Mouse (Mus musculus): ENCODE results near the gene Lima1. TPM values are rescaled to one million over a fixed set of nuclear protein-coding genes. Genes with fewer than 3 reads are reported as not detected.
A peak's percentile ranks its signal among the peaks of the same experiment; 100 is the strongest.

Lima1 gene
- polyA plus RNA-seq, 1 experiment from 2014 or later = 30.9 TPM

DNA sequence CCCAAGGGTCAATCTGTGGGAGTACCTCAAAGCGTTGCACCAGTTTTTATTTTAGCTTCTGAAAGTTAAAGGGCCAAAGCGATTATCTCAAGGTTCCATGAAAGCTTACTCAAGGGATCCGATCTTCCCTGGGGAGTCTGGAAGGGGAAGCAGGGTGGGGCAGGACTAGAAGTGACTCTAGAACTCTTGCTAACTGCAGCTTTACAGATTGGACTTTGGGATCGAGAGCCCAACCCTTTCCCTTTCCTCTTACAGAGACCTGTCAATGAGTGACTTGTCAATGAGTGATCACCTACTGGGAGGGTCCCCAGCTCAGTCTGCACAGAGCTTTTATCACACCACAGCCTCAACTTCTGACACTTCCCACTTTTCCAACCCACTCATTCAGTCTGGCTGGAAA is 7.6 kb downstream of the Lima1 start:
- no peak for DNase-seq (ENCODE audit: low spot score)

DNA sequence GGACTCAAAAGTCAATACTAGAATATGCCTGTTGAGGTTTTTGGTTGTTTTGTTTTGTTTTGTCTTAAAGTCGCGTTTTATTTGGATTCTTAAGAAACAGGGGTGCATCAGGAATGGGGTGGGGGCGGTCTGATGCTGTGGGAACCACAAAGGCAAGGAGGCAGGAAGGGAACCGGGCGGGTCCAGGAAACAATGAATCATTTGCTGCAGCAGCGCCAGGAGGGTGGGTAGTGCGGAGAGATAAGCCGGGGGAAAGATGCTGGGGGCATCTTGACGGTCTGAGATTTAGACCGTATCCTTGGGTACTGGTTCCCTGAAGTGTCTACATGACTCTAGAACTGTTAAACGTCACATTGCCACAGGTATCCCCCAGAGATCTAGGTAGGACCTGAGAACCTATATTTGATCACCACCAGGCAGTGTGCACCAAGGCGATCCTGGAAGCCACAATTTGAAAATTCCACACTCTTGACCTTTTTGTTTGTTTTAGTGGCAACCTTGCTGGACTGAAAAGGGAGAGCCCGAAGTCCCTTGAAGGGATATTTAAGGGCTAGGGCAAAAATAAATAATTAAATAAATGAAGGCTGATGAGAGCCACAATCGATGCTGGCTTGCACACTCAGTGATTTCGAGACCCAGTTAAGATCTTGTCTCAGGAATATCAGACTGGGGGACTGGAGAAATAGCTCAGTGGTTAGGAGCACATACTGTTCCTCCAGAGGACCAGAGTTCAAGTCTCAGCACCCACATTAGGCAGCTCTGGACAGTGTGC is 8.6 kb downstream of the Lima1 start:
- no peak for DNase-seq (ENCODE audit: low spot score)

DNA sequence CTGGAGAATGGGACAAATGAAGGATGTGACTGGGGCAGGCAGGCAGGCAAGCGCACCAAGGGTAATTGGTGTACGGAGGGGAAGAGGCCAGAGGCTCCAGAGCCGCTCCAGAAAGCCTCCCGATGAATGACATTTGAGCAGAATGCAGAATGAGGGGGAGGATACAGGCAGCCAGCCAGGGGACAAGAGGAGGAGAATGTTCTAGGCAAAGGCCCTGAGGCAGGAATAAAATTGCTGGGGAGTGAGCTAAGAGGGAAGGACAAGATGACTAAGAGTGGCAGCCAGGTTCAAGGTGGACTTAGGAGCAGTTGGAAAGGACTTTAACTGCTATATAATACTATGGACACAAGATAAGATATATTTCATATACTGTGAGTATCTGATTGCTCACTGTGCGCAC is 9.3 kb downstream of the Lima1 start:
- no peak for DNase-seq (ENCODE audit: low spot score)

DNA sequence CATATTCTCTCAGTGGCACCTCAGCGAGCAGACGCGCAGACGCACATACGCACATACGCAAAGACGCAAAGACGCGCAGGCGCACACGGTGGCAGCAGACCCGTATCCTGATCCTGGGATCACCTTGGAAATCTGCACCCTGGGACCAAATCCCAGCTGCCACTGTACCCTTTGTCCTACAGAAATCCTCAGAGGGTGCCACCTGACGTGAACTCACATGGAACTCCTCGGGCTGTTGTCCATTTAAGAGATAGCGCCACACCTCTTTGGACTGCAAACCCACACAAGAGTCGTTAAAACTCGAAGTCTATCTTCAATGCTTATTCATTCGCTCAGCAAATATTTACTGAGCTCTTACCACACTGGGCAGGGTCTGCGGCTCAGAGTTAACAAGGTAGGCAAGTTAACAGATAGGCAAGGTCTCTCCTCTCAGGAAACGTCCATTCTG is 9.7 kb downstream of the Lima1 start:
- no peak for DNase-seq (ENCODE audit: low spot score)

DNA sequence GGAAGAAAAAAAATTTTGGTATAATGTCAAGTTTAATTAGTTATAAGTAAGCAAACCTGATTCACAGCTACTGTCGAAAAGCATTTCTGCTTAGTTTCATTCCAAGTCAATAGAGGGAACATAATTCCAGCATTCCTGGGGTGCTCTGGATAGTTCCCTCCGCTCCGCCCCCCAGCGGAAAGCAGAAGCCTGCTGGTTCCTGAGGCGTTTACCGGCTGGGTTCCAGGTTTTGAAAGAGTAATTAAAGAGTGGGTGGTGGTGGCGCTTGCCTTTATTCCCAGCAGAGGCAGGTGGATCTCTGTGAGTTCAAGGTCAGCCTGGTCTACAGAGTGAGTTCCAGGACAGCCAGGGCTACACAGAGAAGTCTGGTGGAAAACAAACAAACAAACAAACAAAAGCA is 10.2 kb downstream of the Lima1 start:
- DNase-seq (ENCODE audit: low spot score) = no peak

DNA sequence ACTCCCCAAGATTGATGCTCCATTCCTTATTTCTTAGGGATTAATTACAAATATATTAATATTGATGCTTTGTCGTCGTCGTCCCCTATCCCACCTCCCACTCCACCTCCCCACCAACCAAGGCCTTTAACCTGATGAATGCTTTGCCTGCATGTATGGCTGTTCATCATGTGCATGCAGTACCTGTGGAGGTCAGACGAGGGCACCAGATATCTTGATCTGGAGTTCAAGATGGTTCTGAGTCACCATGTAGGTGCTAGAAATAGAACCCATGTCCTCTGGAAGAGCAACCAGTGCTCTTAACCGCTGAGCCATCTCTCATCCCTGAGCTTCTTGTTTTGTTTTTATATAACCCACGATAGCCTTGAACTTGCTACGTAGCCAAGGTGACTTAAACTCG is 11.5 kb downstream of the Lima1 start:
- DNase-seq (ENCODE audit: low spot score) = no peak

DNA sequence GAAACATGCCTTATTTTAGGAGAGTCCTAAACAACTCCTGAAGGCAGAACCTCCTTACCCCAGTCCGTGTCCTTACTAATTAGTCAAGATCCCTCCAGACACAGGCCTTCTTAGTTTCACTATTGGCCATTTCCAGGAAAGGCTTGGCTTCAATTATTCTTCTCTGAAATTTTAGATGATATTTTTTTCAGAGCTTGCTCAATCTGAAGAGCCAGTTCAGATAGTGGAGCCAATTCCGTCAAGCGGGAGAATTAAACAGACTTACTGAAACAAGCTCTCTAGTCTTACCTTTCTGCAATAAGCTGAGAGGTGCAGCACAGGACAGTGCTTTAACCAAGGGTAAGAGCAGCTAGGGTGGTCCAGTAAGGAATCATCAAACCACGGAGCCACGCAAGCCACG is 11.9 kb downstream of the Lima1 start:
- no peak for DNase-seq (ENCODE audit: low spot score)

DNA sequence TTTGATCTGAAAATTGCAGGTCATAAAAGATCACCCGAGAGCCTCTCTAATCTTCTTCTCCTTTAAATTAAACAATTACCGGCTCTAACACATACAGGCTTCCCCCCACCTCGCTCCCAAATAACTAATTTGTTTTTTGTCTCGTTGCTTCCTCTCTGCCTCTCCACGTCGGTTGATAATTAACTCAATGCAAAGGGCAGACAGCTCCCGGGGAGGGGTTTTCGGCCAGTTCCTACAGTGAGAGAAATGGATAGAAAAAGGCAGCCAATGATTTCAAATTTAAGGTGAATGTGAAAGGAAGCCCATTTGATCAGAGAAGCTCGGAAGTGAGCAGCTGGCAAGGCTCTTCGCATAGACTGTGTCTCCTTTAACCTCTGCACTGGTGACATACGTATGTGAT is 12.8 kb downstream of the Lima1 start:
- no peak for DNase-seq (ENCODE audit: low spot score)

DNA sequence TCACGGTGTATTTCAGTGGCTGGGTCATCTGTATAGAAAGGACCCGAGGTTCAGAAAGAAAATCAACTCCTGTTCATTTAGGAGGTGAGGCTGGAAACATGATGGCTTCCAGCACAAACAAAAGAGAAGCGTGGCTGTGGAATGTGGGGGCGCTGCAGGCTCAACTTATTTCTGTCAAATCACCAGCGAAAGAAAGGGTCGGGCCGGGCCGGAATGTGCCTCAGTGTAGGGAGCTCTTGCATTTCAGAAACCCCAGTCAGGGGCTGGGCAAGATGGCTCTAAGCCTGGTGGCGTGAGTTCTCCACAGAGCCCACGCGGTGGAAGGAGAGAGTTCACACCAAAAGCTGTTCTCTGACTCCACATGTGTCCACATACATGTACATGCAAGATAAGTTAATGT is 13.3 kb downstream of the Lima1 start:
- no peak for DNase-seq (ENCODE audit: low spot score)

DNA sequence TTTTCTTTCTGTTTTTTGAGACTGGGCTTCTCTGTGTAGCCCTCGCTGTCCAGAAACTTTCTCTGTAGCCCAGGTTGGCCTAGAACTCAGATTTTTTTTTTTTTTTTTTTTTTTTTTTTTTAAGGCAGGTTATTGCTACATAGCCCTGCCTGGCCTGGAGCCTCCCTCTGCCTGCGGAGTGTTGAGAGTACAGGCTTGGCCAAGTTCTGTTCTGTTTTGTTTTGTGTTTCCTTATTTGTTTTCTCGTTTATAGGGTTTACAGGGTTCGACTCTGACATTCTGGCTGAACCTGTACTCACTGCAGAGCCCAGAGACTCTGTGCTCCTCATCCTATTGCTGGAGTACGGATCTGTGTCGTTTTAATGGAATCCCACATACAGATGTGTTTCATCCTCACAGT is 13.7 kb downstream of the Lima1 start:
- DNase-seq (ENCODE audit: low spot score) = no peak

DNA sequence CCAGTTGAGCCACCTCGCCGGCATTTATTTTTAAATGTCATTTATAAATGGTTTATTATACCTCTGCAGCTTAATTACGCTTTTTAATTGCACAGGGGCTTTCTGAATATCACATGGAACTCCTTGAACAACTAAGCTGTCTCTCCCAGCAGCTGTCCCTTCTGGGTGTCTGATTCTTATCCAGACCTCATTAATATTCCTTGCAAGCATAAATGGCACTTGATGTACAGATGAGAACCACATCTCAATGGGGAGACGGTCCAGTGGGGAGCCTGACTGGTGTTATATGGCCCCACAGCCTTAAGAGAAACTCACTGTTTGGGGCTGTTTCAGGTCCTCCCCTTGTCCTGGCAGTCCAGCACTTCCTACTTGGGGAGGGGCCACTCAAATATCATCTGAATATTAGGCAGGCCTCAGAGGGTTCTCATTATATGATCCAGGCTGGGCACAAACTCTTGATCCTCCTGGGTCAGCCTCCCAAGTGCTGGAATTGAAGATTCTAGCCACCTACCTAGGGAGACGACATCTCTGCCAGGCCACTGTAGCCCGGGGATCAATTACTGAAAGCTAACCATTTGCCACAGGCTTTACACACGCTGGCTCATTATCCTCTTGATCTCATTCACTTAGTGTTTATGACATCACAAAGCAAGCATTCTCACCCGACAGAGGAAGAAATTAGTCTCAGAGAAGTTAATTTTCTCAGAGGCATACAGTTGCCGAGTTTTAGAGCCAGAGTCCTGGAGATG is 15.4 kb downstream of the Lima1 start:
- DNase-seq (ENCODE audit: low spot score) = no peak

DNA sequence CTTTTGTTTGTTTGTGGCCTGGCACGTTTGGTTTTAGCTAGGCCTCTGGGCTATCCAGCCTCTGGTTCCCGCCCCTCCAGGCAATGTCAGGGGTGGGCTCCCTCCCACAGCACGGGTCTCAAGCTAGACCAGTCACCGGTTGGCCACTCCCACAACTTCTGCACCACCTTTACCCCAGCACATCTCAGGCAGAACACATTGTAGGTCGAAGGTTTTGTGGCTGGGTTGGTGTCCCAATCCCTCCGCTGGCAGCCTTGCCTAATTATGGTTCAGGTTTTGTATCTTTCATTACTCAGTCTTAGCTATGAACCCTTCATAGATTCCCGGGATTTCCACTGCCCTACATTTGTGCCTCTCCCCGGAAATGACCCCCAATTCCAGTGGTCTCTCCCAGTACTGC is 17.8 kb downstream of the Lima1 start:
- DNase-seq (ENCODE audit: low spot score) = no peak

DNA sequence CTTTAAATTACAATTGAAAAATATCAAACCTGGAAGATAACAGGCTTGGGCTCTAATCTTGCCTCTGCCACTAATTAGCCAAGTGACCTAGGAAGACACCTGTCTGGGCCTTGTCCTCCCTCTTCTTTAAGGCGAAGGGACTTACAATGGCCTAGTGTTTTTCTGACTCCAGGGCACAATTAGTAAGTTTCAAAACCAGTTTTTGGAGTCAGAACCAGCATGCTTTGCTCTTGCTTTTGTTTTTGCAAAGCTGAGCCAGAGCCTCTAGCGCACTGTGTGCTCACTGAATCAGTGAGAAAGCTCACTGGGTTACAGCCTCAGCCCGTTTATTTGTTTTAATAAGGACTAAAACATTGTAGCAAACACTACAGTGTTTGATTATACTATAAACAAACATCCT is 20.1 kb downstream of the Lima1 start:
- no peak for DNase-seq (ENCODE audit: low spot score)

DNA sequence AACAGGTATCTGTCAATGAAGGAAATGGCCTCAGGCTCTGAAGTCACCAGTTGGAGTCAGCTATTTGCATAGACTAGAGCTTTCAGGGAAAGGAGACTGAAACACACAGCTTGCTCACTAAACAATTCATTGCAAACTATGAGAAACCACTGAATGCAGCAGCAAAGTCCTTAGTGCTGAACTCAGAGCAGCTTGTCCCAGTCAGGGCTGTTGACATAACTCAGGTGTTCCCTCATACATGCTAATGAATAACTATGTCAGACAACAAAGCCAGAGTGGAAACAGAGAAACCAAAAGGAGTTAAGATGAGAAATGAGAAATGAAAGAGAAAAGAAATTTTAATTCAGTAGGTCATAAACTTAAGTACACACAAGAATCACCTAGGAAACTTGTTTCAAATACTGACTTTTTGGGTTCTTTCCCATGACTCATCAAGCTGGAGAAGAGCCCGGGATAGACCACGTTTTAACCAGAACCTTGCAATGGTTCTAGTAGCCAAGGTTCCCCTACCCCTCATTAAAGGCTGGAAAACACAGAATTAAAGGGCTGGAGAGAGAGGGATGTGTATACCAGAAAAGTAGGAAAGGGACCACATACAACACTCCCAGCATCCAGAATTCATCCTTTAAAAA is 22.5 kb downstream of the Lima1 start:
- DNase-seq (ENCODE audit: low spot score) = no peak

DNA sequence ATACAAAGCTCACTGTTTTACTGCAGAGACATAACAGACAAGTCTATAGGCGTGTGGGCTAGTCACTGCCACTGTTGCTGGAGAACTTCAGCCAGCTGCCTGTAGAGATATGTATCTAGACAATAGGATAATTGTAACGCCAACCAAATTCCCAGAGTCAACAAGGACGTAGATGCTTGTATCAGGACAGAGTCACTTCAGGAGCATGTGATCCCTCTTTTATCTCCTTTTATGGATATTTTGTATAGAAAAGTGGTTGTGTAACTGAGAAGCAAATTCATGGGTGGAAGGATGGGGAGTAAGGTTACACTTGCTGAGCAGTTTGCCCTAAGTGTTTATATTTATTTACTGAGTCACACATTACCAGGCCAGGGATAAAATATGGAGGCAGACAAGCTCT is 25.0 kb downstream of the Lima1 start:
- no peak for DNase-seq (ENCODE audit: low spot score)

DNA sequence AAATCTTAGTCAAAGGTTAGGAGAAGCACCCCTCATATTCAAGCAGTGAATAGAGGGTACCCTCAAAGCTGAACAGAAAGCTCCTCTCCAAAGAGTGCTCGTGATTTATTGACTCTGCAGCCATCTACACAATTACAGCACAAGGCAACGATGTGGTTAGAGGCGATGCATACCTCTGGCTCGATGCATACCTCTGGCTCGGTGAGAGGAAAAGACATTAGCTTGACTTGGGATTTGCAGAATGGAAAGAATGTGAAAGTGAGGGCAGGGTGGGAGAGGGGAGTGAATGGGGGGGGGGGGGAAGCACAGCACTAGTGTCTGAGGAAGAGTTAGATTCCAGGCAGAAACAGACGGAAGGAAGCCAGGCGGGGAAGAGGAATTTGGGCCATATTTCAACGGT is 27.3 kb downstream of the Lima1 start:
- DNase-seq (ENCODE audit: low spot score) = no peak

DNA sequence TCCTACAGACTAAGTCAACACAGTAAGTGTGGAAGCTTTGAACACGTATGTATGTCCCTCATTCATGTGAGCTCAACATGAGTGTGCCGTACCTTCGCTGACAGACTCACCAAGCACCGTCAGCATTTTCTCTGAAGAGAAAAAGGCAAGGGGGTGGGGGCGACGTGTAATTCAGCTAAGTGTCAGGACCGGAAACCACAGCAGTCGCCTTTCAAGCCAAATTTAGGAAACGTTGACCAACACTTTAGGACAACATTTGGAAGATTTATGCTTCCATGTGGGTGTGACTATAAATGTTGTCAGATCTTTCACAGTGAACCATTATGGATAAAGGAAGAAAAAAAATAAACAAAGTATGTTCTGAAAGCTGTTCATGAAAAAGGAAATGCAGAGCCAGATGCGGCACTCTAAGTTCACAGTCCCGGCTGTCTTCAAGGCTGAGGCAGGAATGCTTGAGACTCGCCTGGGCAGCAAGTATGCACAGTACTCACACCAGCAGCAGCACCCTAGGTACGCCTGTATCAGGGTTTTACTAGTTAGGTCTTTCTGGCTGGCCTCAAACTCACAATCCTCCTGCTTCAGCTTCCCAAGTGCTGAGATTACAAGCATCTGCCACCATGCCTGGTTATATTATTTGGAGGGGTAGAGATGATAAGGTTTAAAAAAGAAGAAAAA is 27.9 kb downstream of the Lima1 start:
- DNase-seq (ENCODE audit: low spot score) = peak; percentile 7

DNA sequence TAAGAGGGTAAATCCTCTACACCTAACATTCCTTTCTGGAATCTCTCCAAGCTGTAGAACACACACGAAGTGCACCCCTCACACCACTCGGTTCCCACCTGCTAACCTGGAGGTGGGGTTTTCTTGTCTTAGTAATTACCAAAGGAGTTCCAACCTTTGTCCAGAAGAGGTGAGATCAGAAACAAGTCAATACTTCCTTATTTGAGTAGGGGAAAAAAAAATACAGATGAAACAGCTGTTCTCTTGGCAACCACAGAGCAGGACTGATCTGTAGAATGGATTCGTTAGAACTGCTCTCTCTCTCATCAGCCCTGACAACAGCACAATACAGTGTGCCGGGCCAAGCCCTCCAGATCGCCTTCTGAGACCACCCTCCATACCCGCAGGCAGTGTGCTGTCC is 28.6 kb downstream of the Lima1 start:
- DNase-seq (ENCODE audit: low spot score) = no peak

DNA sequence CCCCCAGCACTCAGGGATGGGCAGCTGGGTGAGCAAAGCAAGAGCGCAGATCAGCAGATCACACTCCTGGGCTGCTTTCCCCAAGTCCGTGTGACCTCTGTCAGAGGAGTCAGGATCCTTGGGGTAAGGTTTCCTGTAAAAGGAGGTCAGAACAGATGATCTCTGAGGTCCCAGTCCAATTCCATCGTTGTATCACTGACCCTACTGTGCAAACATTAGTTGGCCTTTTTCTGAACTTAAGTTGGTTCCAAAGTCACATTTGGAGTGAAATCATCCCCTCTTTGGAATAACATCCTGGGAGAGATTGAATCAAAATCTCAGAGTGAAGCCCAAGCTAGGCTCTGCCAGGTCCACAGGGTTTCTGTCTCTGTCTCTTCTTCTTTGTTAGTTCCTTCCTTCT is 31.4 kb downstream of the Lima1 start:
- DNase-seq (ENCODE audit: low spot score) = no peak

DNA sequence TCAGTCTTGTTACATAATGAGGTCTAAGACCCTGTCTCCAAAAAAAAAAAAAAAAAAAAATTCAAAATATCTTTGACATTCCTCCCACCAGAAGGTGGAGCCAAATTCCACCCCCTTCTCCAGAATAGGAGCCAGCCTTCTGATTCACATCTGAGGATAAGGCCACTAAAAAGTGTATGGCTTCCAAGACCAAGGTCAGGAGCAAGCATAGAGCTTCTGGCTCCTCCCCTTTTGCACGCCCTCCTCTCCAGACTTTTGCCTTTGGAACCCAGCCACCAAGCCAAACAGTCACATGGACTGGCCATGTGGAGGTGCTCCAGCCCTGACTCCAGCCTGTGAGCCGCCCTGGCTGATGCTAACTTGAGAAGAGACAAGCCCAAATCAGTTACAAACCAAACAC is 35.3 kb downstream of the Lima1 start:
- no peak for DNase-seq (ENCODE audit: low spot score)

DNA sequence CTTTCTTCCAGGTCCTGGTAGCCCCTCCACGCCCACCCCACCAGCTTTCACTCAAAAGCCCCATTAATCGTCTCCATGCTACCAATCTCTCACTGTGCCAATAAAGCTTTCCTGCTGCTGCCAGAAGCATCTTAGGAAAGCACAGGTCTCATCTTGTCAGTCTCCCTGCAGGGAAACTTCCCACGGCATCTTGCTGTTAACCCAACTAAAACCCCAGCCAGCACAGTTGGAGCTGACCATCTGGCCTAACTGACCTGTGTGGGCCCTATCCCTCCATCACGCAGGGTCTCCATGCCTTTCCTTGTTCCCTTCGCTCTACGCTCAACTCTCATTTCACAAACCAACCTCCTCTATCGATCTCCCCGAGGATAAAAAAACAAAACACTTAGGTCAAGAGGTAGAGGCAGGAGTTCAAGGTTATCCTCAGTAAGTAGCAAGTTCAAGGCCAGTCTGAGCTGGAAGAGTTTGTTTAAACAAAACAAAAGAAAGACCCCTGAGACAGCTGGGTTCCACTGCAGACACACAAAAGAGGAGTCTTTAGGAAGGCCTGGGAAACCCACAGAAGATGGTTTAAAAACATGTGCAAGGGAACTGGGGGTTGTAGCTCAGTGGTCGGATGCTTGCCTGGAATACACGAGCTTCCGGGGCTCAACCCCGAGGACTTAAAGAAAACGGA is 36.0 kb downstream of the Lima1 start:
- DNase-seq (ENCODE audit: low spot score) = no peak

Data from thymus, postnatal 0 days (tissue).